Mouse (Mus musculus): ENCODE measurements around the gene Lrrc51.
"Not testable (repeated sequence)": the region's sequence is repeated elsewhere in the genome, so short reads cannot be mapped to it uniquely, and the experiment has no call there.

Lrrc51 gene

GRCm38 (mm10) chr7:101936996-101937395, 3.3 kb upstream of the Lrrc51 start:
- DNase-seq = no peak

- no peak for DNase-seq
Observed at GRCm38 (mm10) chr7:101935957-101936356, 2.3 kb upstream of the Lrrc51 start.

DNA sequence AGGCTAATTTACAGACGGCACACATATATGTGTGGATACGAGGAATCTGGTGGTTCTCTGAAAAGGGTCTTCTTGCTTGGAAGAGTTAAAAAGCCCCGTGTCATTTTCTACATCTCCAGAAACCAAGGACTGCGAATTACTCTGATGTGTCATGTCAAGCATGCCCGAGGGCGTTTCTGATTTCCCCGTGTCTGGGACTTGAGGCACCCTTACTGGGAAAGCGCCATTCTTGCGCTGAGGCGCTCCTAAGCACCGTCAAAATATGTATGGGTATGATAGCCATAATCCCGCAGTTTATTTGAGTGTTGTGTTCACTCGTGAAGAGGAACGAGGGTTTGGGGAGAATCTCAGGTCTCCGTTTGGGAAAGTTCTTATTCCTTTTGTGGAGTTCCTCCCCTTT, 395 bp downstream of the Lrrc51 start:
- DNase-seq = no peak

GRCm38 (mm10) chr7:101932551-101932950, 1.1 kb downstream of the Lrrc51 start:
- no peak for DNase-seq

GRCm38 (mm10) chr7:101928093-101928492, 5.6 kb downstream of the Lrrc51 start:
- DNase-seq = no peak

GRCm38 (mm10) chr7:101925892-101926291, 7.8 kb downstream of the Lrrc51 start:
- DNase-seq = not testable (repeated sequence)

DNA sequence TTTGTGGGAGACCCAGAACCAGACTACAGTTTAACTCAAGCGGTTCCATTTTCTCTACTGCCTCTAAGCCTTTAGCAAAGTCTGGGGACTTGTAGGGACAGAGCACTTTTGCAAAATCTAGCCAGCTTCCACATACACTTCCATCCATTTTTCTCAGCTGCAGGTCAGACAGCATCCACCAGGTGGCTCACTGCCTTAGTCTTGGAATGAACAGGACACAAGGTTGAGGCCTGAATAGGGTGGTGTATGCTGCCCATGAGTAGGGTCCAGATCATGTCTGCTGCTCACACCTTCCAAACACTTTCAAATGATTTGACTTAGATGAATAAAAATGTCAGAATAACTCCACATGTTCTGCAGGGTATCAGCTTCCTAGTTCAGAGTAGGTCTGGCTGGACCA, 15.6 kb downstream of the Lrrc51 start:
- DNase-seq = peak in 1 of 2 experiments; percentile 68

- DNase-seq = no peak
Observed at GRCm38 (mm10) chr7:101911982-101912381, 21.7 kb downstream of the Lrrc51 start.

DNA sequence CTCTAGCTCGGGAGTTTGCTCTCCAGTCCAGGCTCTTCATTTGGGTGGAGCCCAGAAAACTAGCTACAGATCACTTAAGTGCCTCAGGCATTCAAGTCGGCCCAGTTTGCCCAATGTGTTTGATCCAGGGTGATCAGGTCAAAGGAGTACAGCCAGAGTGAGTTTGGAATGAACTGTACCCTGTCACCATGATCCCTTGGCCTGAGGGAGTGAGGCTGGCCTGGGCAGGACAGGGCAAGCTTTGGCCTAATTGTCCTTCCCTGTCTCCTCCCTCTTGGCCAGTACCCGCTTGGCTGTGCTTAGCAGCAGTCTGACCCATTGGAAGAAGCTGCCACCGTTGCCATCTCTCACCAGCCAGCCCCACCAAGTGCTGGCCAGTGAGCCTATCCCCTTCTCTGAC, 23.6 kb downstream of the Lrrc51 start:
- DNase-seq = no peak

- no peak for DNase-seq
Observed at GRCm38 (mm10) chr7:101908367-101908766, 25.3 kb downstream of the Lrrc51 start.

GRCm38 (mm10) chr7:101906696-101907095, 27.0 kb downstream of the Lrrc51 start:
- DNase-seq = no peak

DNA sequence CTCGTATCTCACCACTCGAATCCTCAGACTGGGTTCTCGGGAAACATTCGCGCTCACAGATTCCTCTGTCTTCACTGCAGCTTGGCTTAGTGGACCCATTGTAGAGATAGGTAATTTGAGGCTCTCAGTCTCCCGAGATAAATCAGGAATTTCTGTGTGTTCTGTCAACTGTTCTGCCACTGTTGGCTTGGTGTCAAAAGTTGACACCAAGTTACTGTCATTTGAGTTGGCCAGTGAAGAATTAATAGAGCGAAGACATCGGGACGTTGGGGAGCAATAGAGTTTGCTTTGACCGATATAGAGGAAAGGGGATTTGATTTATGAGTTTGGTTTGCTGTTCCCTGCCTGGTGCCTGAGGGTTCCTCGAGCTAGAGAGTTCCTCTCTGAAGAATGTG, 27.4 kb downstream of the Lrrc51 start, which contains the start of gene Tomt:
TSS of gene Tomt (minus strand) at position 73 of the 395 bp plus-strand sequence.
- DNase-seq = no peak

- DNase-seq = peak; percentile 97 to 98
Observed at GRCm38 (mm10) chr7:101905561-101906286, 28.0 kb downstream of the Lrrc51 start, which contains the start of gene Lamtor1. TSS of gene Lamtor1 (plus strand) at chr7:101905904.

DNA sequence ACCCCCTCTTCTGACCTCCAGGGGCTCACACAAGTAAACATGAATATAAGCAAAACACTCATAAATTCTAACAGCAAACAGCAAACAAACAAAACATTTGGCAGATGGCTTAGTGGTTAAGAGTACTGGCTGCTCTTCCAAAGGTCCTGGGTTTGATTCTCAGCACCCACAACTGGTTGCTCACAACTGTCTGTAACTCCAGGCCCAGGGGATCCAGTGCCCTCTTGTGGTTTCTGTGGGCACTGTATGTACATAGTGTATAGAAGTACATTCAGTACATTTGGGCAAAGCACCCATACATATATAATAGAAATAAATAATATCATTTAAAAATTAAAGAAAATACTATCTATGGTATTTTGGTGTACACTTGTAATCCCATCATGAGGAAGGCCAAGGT, 30.8 kb downstream of the Lrrc51 start:
- DNase-seq = no peak

- no peak for DNase-seq
Observed at GRCm38 (mm10) chr7:101901969-101902368, 31.7 kb downstream of the Lrrc51 start.

GRCm38 (mm10) chr7:101900331-101901097, 33.2 kb downstream of the Lrrc51 start:
- DNase-seq = no peak

GRCm38 (mm10) chr7:101896104-101897066, 37.3 kb downstream of the Lrrc51 start:
- peak; percentile 93 to 94 for DNase-seq

DNA sequence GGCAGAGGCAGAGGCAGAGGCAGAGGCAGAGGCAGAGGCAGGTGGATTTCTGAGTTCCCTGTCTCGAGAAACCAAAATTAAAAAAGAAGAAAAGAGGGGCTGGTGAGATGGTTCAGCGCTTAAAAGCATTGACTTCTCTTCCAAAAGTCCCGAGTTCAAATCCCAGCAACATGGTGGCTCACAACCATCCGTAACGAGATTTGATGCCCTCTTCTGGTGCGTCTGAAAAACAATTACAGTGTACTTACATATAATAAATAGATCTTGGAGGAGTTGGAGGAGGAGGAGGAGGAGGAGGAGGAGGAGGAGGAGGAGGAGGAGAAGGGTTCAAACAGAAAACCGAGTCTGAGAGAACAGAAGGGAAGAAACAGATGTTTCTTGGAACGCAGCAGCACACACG, 38.0 kb downstream of the Lrrc51 start:
- DNase-seq = no peak

DNA sequence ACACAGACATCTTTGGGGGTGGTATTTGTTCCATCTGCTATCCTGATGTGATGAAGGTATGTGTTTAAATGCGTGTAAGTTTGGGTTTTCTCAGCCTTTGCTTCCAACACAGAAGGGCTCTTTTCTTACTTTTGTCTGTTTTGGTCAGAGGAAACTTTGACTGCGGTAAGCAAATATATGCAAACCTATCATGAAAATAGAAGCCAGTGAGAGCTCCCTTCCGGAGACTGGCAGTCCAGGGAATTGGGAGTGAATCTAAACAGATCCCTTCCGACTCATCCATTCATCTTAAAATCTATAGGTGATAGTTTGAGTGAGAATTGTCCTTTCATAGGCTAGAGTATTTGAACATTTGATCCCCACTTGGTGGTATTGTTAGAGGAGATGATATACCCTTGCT, 45.2 kb downstream of the Lrrc51 start:
- no peak for DNase-seq

GRCm38 (mm10) chr7:101886274-101886673, 47.4 kb downstream of the Lrrc51 start:
- DNase-seq = no peak

DNA sequence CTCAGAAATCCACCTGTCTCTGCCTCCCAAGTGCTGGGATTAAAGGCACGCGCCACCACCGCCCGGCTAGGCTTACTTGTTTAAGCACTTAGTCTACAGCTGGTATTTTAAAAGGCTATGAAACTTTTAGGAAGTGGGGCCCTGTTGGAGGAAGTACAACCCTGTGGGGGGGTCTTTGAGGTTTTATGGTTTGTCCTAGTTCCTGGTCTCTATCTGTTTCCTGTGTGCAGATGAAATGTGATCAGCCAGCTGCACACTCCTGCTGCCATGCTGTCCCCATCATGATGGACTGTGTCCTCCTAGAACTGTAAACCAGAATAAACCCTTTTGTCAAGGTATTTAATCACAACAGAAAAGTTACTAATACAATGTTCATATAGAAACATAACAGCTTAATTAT, 49.5 kb downstream of the Lrrc51 start:
- DNase-seq = no peak

DNA sequence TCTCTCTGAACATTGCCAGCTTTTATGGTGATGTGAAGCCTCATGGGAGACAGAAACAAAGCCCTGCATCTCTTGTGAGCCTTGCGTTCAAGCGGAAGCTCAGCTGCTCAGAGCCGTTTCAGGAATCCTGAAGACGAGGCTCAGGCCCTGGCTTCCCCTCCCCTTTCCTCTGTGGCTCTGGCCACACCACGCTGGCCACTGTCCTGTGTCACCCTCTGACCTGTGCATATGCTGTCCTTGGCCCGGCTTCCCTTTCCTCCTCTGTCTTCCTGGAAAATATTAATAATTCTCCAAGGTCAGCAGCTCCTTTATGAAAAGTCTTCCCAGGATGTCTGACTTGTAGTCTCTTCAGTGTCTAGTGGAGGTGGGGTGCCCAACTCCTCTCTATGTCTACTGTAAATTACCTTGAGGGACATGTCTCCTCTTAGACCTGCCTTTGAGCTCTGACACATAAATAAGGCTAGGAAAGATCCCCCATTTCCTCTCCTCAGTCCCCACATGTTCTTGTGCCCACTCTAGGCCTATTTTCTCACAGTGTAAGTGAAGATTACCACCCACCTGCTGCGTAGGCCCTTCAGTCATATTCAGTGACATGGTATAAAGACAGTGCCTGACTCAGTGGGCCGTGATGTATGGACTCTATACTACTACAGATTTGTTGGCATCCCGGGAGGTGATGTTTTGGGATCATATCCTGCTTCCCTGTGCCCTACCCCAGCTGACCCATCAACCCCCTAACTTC, 51.1 kb downstream of the Lrrc51 start:
- DNase-seq = no peak

All from spleen, adult 18-20 months (tissue).